Mouse (Mus musculus) gastrocnemius, postnatal 10 days (tissue): ENCODE results near the gene Lemd2. TPM values are rescaled to one million over a fixed set of nuclear protein-coding genes. Genes with fewer than 3 reads are reported as not detected.

Experiments
- DNase-seq: peaks from one replicate; pipeline ENCODE4 v3.0.0; 2021; ENCODE audit warnings: mixed read lengths
- total RNA-seq, 2 experiments: library from RNA; stranded (reverse); gene quantifications; 2 replicates each; pipeline ENCODE4 v1.2.3; 2021

Lemd2 gene
- total RNA-seq, 2 experiments from 2014 or later, result 23.2 to 30.1 TPM

DNA sequence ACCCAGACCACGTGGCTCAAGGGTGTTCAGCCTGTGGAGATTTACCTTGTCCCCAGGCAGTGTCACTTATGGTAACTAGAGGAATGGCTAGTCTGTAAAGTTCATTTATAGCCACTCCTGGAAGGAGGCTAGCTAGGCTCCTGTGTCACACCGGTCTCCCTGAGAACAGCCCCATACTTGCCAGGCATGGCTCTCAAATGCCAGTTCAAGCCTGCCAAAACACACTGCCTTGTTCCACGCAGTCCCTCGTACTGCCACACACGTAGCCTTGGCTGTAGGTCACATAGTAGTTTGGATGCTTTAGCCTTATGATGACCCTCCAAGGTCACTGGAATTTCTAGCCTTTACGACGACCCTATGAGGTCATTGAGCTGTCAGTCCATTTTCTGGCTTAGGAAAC, 45.1 kb downstream of the Lemd2 start:
- no peak for DNase-seq

DNA sequence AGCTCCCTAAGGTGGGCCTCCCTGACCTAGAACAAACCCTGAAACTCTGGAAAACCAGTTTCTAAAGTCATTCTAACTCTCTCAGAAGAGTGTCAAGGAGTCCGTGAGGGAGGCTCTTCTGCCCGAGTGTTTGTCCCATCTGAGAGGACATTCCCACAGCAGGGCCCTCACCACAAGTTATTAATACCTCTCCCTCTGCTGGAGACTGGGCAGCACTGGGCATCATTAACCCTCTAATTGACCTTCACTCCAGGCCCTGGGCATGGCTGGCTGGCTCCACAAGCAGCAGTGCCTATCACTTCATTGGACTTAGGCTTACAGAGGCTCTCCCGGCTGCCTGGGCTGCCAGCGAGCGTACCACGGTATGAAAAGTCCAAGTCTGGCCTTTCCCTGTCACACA, 45.8 kb downstream of the Lemd2 start:
- no peak for DNase-seq

DNA sequence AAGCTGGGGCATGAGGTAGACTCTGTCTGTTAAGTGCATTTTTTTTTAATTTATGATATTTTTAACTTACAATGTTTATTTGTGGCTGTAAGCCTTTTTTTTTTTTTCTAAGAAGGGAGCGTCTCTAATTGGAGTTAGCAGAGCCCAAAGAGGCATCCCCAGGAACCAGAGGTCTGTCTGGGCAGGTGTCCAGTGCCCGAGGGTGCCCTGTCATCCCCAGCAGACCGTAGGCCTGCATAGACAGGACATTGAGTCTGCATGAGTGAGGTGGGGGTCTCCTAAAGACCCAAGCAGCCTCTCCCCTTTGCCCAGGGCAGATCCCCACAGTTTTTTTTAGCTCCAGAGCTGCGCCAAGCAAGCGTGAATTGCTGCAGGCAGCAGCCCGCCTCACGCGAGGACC, 48.5 kb downstream of the Lemd2 start:
- no peak for DNase-seq

DNA sequence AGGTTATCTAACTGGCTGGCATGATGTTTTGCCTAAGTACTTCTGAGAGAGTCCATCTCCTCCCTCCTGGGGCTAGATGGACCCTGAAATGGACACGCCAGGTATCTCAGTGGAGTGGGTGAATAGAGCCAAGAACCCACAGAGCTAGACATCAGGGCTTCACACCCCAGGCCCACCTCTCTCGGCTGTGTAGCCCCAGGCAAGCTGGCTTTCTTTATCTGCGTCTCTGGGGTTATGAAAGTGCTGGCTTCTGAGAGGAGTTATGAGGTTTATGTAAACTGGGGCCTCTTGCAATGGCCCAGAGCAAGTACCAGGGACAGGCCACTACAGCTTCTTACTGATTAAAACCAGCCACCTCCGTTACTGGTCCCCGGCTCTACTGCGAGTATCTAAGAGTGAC, 49.4 kb downstream of the Lemd2 start:
- no peak for DNase-seq

DNA sequence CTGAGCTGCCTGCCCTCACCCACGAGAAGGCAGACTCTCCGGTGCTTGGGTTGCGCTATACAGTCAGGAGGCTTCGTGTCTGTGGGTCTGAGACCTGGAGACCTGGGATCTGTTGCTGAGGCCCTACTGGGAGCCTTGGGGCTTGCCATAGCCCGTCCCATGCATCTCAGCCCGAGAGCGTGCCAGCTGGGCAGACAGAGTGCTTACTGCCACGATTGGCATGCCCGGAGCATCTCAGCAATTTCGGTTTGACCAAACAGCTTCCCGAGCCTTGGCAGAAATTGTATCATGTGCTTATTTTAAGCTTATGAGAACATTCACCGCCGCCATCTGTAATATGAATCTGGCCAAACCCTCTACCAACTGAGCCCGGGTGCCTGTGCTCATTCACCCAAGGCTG, 50.0 kb downstream of the Lemd2 start:
- DNase-seq, result peak; percentile 62

DNA sequence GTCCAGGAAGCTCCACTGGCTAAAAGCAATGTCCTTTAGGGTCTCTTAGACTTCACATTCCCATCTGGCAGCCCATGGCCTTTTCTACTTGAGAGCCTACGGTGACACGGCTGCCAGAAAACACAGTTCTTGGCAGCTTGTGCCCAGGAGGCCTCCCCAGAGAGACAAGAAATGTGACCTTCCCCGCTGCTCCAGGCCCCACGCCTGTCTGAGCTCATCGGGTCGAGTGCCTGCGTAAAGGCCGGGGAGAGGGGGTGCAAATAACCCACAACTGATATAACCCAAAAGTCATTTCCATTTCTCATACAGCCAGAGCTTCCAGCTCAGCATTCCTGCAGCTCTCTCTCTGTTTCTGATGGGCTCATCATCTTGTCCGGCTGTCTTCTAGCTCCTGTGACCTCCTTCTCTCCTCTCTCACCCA, 50.5 kb downstream of the Lemd2 start:
- peak; percentile 59 for DNase-seq

DNA sequence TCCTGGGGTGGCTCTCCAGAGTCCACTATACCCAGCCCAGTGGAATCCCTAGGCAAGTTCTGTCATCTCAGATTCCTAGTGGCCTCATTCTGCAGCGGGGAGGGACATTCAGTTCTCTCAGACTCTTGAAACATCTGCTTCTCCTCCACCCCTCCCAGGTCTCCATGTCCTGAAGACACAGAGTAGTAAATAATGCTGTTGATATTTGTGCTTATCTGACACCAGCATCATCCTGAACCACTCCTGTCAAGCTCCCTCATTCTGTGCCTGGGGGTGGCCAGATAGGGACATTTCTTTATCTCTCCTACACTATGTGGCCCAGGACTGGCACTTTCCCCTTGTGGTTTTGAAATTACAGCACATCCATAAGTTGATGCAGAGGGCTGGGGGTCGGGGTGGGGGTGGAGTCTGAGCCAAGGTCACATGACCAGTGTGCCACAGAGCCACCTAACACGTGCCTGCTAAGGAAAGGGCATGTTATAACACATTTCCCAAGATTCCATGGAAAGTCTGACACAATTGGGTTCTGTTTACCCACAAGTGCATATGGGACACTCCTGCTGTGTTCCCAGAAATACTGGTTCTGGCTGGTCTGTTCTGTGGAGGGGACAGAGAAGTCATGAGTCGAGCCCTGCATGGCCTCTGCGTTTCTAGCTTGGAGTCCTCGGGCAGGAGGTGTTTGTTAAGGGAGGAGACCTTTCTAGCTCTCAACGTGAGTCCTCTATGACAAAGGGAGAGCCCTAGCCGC, 51.1 kb downstream of the Lemd2 start:
- no peak for DNase-seq

DNA sequence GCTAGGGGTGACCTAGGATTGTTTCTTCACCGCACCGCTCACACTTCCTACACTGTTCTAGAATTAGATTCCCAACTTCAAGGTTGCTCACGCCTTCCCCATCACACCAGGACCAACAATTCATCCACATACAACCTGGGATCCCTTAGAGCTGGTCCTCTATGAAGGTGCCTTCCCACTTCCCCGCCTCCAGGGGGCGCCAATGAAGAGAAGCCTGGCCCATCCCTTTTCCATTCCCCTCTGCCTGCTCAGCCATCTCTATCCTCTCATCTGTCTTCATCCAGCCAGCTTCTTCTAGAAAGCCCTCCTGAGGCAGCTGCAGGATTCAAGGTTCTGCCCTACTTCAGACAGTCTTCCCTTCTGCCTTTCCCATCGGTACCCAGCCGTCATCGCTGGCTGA, 52.9 kb downstream of the Lemd2 start:
- DNase-seq, result peak; percentile 62

DNA sequence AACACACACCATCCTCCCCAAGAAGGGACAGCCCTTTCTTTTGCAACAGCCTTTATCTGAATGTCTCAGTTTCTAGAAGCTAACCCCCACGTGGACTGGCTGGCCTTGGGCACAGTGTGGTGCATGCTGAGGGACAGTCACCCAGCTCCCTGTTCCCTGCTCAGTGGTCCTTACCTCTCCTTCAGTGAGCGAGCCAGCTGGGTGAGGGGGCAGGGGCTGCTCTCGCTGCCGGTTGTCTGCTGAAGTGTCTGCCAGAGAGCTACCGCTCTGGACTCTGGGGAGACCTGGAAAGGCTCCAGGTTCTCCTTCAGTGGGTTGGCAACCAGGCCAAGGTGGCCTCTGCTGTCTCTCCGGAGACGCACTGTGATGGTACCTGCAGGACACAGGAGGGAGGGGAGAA, 53.4 kb downstream of the Lemd2 start:
- DNase-seq, result no peak

DNA sequence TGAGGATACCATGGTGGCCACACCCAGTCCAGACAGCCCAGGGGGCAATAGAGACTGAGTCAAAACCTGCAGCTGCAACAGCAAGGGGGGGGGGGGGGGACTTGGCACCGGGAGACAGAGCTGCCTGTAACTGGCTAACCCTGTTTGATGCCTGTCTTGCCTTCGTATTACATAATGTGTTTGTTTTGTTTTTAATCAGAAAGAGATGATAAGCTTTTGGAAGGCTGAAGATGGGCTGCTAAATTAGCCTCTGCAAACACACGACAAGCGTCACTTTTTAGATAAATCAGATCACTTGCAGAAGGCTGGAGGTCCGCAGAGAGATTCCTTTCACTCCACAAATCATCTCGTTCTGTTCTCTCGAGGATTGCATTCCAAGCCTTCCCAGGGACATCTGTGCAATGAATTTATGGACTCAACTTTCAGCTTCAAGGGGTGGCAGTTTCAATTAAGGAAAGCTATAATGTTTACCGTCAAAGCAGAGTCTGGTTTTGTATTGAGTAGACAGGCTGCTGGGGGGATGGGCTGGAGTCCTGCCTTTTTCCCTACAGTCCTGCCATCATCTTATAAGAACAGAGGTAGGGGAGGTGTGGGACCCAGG, 57.8 kb downstream of the Lemd2 start:
- no peak for DNase-seq

DNA sequence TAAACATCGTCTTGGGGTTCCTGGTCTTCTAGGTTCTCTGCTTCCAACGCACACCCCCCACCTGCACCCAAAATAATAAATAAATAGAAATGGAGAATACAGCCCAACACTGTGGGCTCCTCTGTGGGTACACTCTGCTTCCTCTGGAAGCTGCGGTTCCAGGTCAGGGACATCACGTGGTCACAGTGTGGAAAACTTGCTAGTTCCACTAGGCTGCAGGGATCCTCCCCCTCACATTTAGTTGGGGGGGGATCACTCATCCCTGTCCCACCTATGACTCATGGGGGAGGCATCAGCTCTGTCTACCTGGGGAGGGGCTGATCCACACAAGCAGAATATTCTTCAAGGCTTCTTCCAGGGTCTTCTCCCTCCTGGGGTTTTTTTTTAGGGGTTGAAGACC, 60.1 kb downstream of the Lemd2 start:
- no peak for DNase-seq

DNA sequence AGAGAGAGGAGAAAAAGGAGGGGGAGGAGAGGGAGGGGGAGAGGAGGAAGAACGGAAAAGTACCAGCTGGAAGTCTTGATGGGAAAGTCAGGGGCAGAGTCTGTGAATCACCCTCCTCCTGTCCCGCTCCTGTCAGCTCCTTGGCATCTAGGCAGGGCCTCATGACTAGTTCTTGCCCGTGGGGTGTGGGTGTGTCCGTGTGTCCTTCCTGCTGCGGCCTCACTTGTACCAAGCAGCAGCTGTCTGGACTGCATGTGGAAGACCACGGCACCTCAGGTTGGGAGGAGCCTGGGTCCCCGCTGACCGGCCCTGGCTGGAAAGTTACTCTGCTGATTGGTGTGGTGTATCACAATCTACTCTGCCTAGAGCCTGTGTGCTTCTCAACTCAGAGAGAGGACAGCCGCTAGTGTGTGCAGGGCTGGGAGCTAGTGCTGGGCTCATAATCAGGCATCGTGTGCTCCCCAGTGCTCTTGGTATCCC, 62.3 kb downstream of the Lemd2 start:
- DNase-seq, result no peak

DNA sequence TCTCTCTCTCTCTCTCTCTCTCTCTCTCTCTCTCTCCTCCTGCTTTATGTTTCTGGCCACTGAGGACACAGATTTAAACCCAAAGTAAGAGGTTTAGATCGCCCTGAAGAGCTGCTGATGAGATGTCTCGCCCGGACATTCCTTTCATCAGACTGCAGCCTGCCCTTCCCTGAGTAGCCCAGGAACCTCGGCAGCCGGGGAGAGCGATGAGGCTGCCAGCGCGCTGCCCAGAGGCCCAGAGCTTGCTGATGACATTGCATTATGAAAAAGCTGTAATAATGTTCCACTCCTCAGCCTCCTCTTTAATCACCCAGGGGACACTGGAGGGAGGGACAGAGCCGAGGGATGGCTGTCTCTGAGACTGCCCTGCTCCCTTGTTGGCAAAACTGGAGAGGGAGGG, 64.0 kb downstream of the Lemd2 start:
- no peak for DNase-seq

Other genes starting within 250 kb of the Lemd2 start
- gene Zbtb9, start 231.3 kb downstream of the Lemd2 start, total RNA-seq, result 1 to 10 TPM; 2.7 to 3.9 TPM
- gene Bak1, start 175.5 kb downstream of the Lemd2 start, total RNA-seq, result 10 to 100 TPM; 26.5 to 30.5 TPM
- 1 to 10 TPM; 6.3 to 7.2 TPM for gene Itpr3, start 147.2 kb downstream of the Lemd2 start, total RNA-seq
- gene Uqcc2, start 70.6 kb downstream of the Lemd2 start, total RNA-seq, result 100 to 1,000 TPM; 300 to 343 TPM
- gene Ip6k3, start 36.7 kb downstream of the Lemd2 start, total RNA-seq, result 10 to 100 TPM; 63.5 to 81.2 TPM